Mouse (Mus musculus): Measurements from ENCODE around the gene Angptl4. TPM values are rescaled to one million over a fixed set of nuclear protein-coding genes. Genes with fewer than 3 reads are reported as not detected.

The Angptl4 gene
- total and polyA plus RNA-seq, 3 experiments: 6.3 to 12.2 (median 8.0) TPM

- H3K4me3 ChIP-seq (replicated peaks in 1 of 3; ENCODE audit: low read depth in 2 of 3, low read length in 2 of 3, poor library complexity in 1 of 3): no peak overlapping the region
Measured at GRCm38 (mm10) chr17:33779271-33779966, 2.2 kb downstream of the Angptl4 start.

GRCm38 (mm10) chr17:33775287-33775686, 6.3 kb downstream of the Angptl4 start:
- Histone ChIP-seq H3K27me3 (replicated peaks) (no peaks in the 10 kb centered on the region), H3K36me3 (replicated peaks in 1 of 2; ENCODE audit: control insufficient read depth in 1 of 2, insufficient read depth in 1 of 2, low read length in 1 of 2) (peaks cover 21 to 52% of the 10 kb centered on the region in 2 experiments), H3K27ac (ENCODE audit: insufficient read depth, low read depth) (no peak overlapping the region), H3K9me3 (replicated peaks; ENCODE audit: low read length) (no peaks in the 10 kb centered on the region), H3K4me3 (replicated peaks in 1 of 3; ENCODE audit: low read depth in 2 of 3, low read length in 2 of 3, poor library complexity in 1 of 3) (no peak overlapping the region), H3K79me2 (replicated peaks; ENCODE audit: control insufficient read depth, extremely low read depth, insufficient read depth, poor library complexity, severe bottlenecking) (no peaks in the 10 kb centered on the region), H3K4me1 (ENCODE audit: control insufficient read depth in 1 of 2, insufficient read depth in 2 of 2) (peaks cover 5 to 15% of the 10 kb centered on the region in 2 experiments), H3K9ac (ENCODE audit: insufficient read depth, low read depth) (no peak overlapping the region), H3K4me2 (ENCODE audit: insufficient read depth, low read depth, poor library complexity, severe bottlenecking) (no peak overlapping the region)
- TF ChIP-seq MAZ (IDR thresholded peaks at IDR 0.05; ENCODE audit: low read depth, low read length) (no peak), UBTF (IDR thresholded peaks at IDR 0.05; ENCODE audit: low read depth, low read length) (no peak), TCF12 (IDR thresholded peaks at IDR 0.05; ENCODE audit: low read depth, low read length) (no peak), NRF1 (IDR thresholded peaks at IDR 0.05; ENCODE audit: low read depth, low read length) (no peak), JUND (conservative IDR thresholded peaks at IDR 0.05; ENCODE audit: low read depth, low read length) (no peak)
- dilution Hi-C loops (cut with MboI; ENCODE audit: extremely low pct_ligation_motif_present, extremely low pct_unique_long_range_greater_than_20kb, low sequenced_read_pairs): no loop called here
- DNase-seq (ENCODE audit: extremely low read depth): no peak
- in situ Hi-C loops (cut with MboI; ENCODE audit: low pct_ligation_motif_present, low pct_unique_long_range_greater_than_20kb, low sequenced_read_pairs): no loop called here

More at GRCm38 (mm10) chr17:33779271-33779966, 2.2 kb downstream of the Angptl4 start:
- Histone ChIP-seq H3K79me2 (replicated peaks; ENCODE audit: control insufficient read depth, extremely low read depth, insufficient read depth, poor library complexity, severe bottlenecking) (no peaks in the 10 kb centered on the region), H3K27ac (ENCODE audit: insufficient read depth, low read depth) (no peak overlapping the region), H3K9me3 (replicated peaks; ENCODE audit: low read length) (no peaks in the 10 kb centered on the region), H3K4me1 (ENCODE audit: control insufficient read depth in 1 of 2, insufficient read depth in 2 of 2) (peaks cover 13 to 30% of the 10 kb centered on the region in 2 experiments), H3K27me3 (replicated peaks) (peaks cover 15% of the 10 kb centered on the region), H3K4me2 (ENCODE audit: insufficient read depth, low read depth, poor library complexity, severe bottlenecking) (no peak overlapping the region), H3K9ac (ENCODE audit: insufficient read depth, low read depth) (no peak overlapping the region), H3K36me3 (replicated peaks in 1 of 2; ENCODE audit: control insufficient read depth in 1 of 2, insufficient read depth in 1 of 2, low read length in 1 of 2) (peaks cover 21 to 49% of the 10 kb centered on the region in 2 experiments)
- in situ Hi-C loops (cut with MboI; ENCODE audit: low pct_ligation_motif_present, low pct_unique_long_range_greater_than_20kb, low sequenced_read_pairs): no loop called here
- dilution Hi-C loops (cut with MboI; ENCODE audit: extremely low pct_ligation_motif_present, extremely low pct_unique_long_range_greater_than_20kb, low sequenced_read_pairs): no loop called here
- DNase-seq (ENCODE audit: extremely low read depth): no peak
- TF ChIP-seq ZKSCAN1 (IDR thresholded peaks at IDR 0.05; ENCODE audit: borderline replicate concordance, low read depth, low read length): no peak
- TF ChIP-seq SMC3 (IDR thresholded peaks at IDR 0.05; ENCODE audit: low read depth, low read length): no peak
- TF ChIP-seq SIN3A (IDR thresholded peaks at IDR 0.05; ENCODE audit: low read length): no peak
- TF ChIP-seq POLR2AphosphoS2 (IDR thresholded peaks at IDR 0.05; ENCODE audit: low read depth, low read length): no peak
- no peak for TF ChIP-seq E2F4 (IDR thresholded peaks at IDR 0.05; ENCODE audit: insufficient replicate concordance, low read depth, low read length)

- Histone ChIP-seq H3K36me3 (replicated peaks in 1 of 2; ENCODE audit: control insufficient read depth in 1 of 2, insufficient read depth in 1 of 2, low read length in 1 of 2) (peaks cover 21 to 52% of the 10 kb centered on the region in 2 experiments), H3K27ac (ENCODE audit: insufficient read depth, low read depth) (no peak overlapping the region), H3K79me2 (replicated peaks; ENCODE audit: control insufficient read depth, extremely low read depth, insufficient read depth, poor library complexity, severe bottlenecking) (no peaks in the 10 kb centered on the region), H3K9ac (ENCODE audit: insufficient read depth, low read depth) (no peak overlapping the region), H3K9me3 (replicated peaks; ENCODE audit: low read length) (no peaks in the 10 kb centered on the region), H3K4me3 (replicated peaks in 1 of 3; ENCODE audit: low read depth in 2 of 3, low read length in 2 of 3, poor library complexity in 1 of 3) (no peak overlapping the region), H3K27me3 (replicated peaks) (no peaks in the 10 kb centered on the region), H3K4me2 (ENCODE audit: insufficient read depth, low read depth, poor library complexity, severe bottlenecking) (no peak overlapping the region), H3K4me1 (ENCODE audit: control insufficient read depth in 1 of 2, insufficient read depth in 2 of 2) (peaks cover 5 to 10% of the 10 kb centered on the region in 2 experiments; a peak in 3 of 4 replicates)
- TF ChIP-seq SMC3 (IDR thresholded peaks at IDR 0.05; ENCODE audit: low read depth, low read length): no peak
- TF ChIP-seq USF2 (conservative IDR thresholded peaks at IDR 0.05; ENCODE audit: low read depth, low read length): no peak
- TF ChIP-seq RAD21 (IDR thresholded peaks at IDR 0.05; ENCODE audit: low read depth, low read length): no peak
- no peak for TF ChIP-seq ZMIZ1 (IDR thresholded peaks at IDR 0.05; ENCODE audit: low read depth, low read length)
- no peak for TF ChIP-seq POLR2A (IDR thresholded peaks at IDR 0.05; ENCODE audit: low read depth, low read length)
- no peak for TF ChIP-seq ZKSCAN1 (IDR thresholded peaks at IDR 0.05; ENCODE audit: borderline replicate concordance, low read depth, low read length)
- TF ChIP-seq SIN3A (IDR thresholded peaks at IDR 0.05; ENCODE audit: low read length): no peak
- TF ChIP-seq TCF12 (IDR thresholded peaks at IDR 0.05; ENCODE audit: low read depth, low read length): no peak
- TF ChIP-seq NELFE (IDR thresholded peaks at IDR 0.05; ENCODE audit: low read depth, low read length): no peak
- TF ChIP-seq MYC (IDR thresholded peaks at IDR 0.05; ENCODE audit: low read depth, low read length): no peak
- DNase-seq (ENCODE audit: extremely low read depth): no peak
- dilution Hi-C loops (cut with MboI; ENCODE audit: extremely low pct_ligation_motif_present, extremely low pct_unique_long_range_greater_than_20kb, low sequenced_read_pairs): no loop called here
- in situ Hi-C loops (cut with MboI; ENCODE audit: low pct_ligation_motif_present, low pct_unique_long_range_greater_than_20kb, low sequenced_read_pairs): no loop called here
Measured at GRCm38 (mm10) chr17:33774573-33775155, 7.0 kb downstream of the Angptl4 start.
